ENCODE assay signal across 24 mouse cellular contexts in genomic region chr2:127262480-127262879, GRCm38 (mm10). TPM values are rescaled to one million over a fixed set of nuclear protein-coding genes. Genes with fewer than 3 reads are reported as not detected.
DNase-seq lines count a peak whose midpoint lies in the region; ATAC-seq and TF ChIP-seq lines count a peak whose summit lies in the region.
"Had no signal": no experiment of that assay in that cellular context is flagged by ENCODE, and none has a peak within 500 bp of the region (broad histone marks: within the 10 kb centered on the region; RNA-seq: fewer than 3 reads in every experiment).

No protein-coding gene starts in this region.

- H3K36me3 ChIP-seq in MEL (ENCODE audit: control insufficient read depth in 1 of 2, insufficient read depth in 2 of 2, low read length in 2 of 2) (peaks cover 0 to 5% of the 10 kb centered on the region in 2 experiments; a peak in 3 of 4 replicates), myocyte (ENCODE audit: control insufficient read depth, insufficient read depth) (peaks cover 13% of the 10 kb centered on the region)
- H3K36me3 ChIP-seq in forebrain, embryonic 10.5 days (replicated peaks), result peaks cover 28% of the 10 kb centered on the region
- H3K36me3 ChIP-seq in heart, embryonic 10.5 days, result peaks cover 25% of the 10 kb centered on the region

- H3K27ac ChIP-seq in MEL (ENCODE audit: control insufficient read depth, low read depth, low read length), result no peak overlapping the region
- no peak overlapping the region for H3K27ac ChIP-seq in forebrain, embryonic 10.5 days
- H3K27ac ChIP-seq in heart, embryonic 10.5 days, result no peak overlapping the region

- no peak overlapping the region for H3K9ac ChIP-seq in MEL (ENCODE audit: control insufficient read depth, low read depth, low read length, poor library complexity, severe bottlenecking)

- H3K27me3 ChIP-seq in MEL (ENCODE audit: control insufficient read depth in 1 of 2, insufficient read depth in 2 of 2, low read length in 2 of 2) (no peaks in the 10 kb centered on the region), myocyte (ENCODE audit: control insufficient read depth, insufficient read depth, insufficient read length) (no peaks in the 10 kb centered on the region)
- H3K27me3 ChIP-seq in forebrain, embryonic 10.5 days (ENCODE audit: poor library complexity, severe bottlenecking), result no peaks in the 10 kb centered on the region
- H3K27me3 ChIP-seq in heart, embryonic 10.5 days (ENCODE audit: insufficient read depth, poor library complexity, severe bottlenecking), result no peaks in the 10 kb centered on the region
- H3K27me3 ChIP-seq: CH12.LX, Patski had no signal

- no peak overlapping the region for H3K4me2 ChIP-seq in myocyte (ENCODE audit: low read depth)

- ATAC-seq in megakaryocyte progenitor cell, adult 5-6 weeks (replicated peaks; ENCODE audit: poor library complexity), result 0 out of 2 replicates have a peak, but pooled peaks have one; percentile 14
- ATAC-seq: activated CD4-positive, CD25-positive, alpha-beta regulatory T cell, adult 4 months; CD4-positive, CD25-positive, alpha-beta regulatory T cell, adult 4 months; Patski had no signal

- TF ChIP-seq POLR2A in MEL (IDR thresholded peaks at IDR 0.05; ENCODE audit: control insufficient read depth in 1 of 2, insufficient read depth in 1 of 2, low read depth in 1 of 2, low read length in 2 of 2, poor library complexity in 1 of 2) (no peak), myocyte (IDR thresholded peaks at IDR 0.05; ENCODE audit: insufficient read length, low read depth) (no peak)

- no peaks in the 10 kb centered on the region; a peak in 3 of 4 replicates for H3K4me1 ChIP-seq in MEL (ENCODE audit: control insufficient read depth in 1 of 2, insufficient read depth in 2 of 2, low read length in 2 of 2)
- no peaks in the 10 kb centered on the region for H3K4me1 ChIP-seq in forebrain, embryonic 10.5 days
- no peaks in the 10 kb centered on the region for H3K4me1 ChIP-seq in heart, embryonic 10.5 days

- no peak overlapping the region for H3K4me3 ChIP-seq in MEL (ENCODE audit: control insufficient read depth in 1 of 2, insufficient read depth in 1 of 2, low read depth in 2 of 2, low read length in 2 of 2)
- H3K4me3 ChIP-seq in myocyte, result no peak overlapping the region
- no peak overlapping the region for H3K4me3 ChIP-seq in forebrain, embryonic 10.5 days
- H3K4me3 ChIP-seq in heart, embryonic 10.5 days, result no peak overlapping the region

- TF ChIP-seq RAD21 in MEL (IDR thresholded peaks at IDR 0.05; ENCODE audit: low read depth, low read length), result no peak

- H3ac ChIP-seq in myocyte (ENCODE audit: control insufficient read depth, insufficient read length), result no peak overlapping the region

- peak; percentile 11 to 55; a peak in 2 of 4 replicates for TF ChIP-seq EP300 in MEL (IDR thresholded peaks at IDR 0.05; ENCODE audit: low read depth in 1 of 2, low read length in 2 of 2)

- H3K9me3 ChIP-seq in MEL (replicated peaks; ENCODE audit: insufficient read depth, low read length), result no peaks in the 10 kb centered on the region
- H3K9me3 ChIP-seq in forebrain, embryonic 10.5 days, result no peaks in the 10 kb centered on the region
- H3K9me3 ChIP-seq in heart, embryonic 10.5 days, result no peaks in the 10 kb centered on the region
- H3K9me3 ChIP-seq: G1E had no signal

- peak; percentile 34 for DNase-seq in 416B (ENCODE audit: low read depth)
- DNase-seq in MEL (ENCODE audit: low read depth, low spot score), result peak; percentile 50
- no peak for DNase-seq in ovary, postnatal 36 days (ENCODE audit: low spot score)
- DNase-seq in forebrain, embryonic 10.5 days (ENCODE audit: extremely low spot score, low spot score), result no peak
- no peak for DNase-seq in liver
- DNase-seq in heart, embryonic 10.5 days (ENCODE audit: low spot score), result no peak
- DNase-seq: adrenal gland, adult 2 months; adrenal gland, adult 8-10 months; adrenal gland, postnatal 10 days; adrenal gland, postnatal 14 days; adrenal gland, postnatal 25 days; adrenal gland, postnatal 36 days; B cell, adult 2 months; cerebellum, adult 11 months; cerebellum, adult 11-12 months; cerebellum, adult 18-20 months; cerebellum, adult 2 months had no signal

- H3K79me2 ChIP-seq in MEL (ENCODE audit: control insufficient read depth, insufficient read depth, low read length, poor library complexity), result no peaks in the 10 kb centered on the region
- H3K79me2 ChIP-seq in myocyte (ENCODE audit: control insufficient read depth, insufficient read depth), result no peaks in the 10 kb centered on the region

- TF ChIP-seq CTCF in MEL (IDR thresholded peaks at IDR 0.05 in 2 of 3, conservative IDR thresholded peaks at IDR 0.05 in 1 of 3; ENCODE audit: control insufficient read depth in 1 of 3, insufficient read depth in 1 of 3, low read depth in 2 of 3, low read length in 3 of 3, poor library complexity in 1 of 3, severe bottlenecking in 1 of 3), result no peak

TF ChIP-seq in MEL, 35 proteins besides CTCF, POLR2A, EP300 and RAD21 (continues in another document):
- TF ChIP-seq USF2 (IDR thresholded peaks at IDR 0.05; ENCODE audit: borderline replicate concordance in 1 of 2, insufficient read depth in 1 of 2, low read depth in 1 of 2, low read length in 2 of 2) (no peak), ZNF384 (IDR thresholded peaks at IDR 0.05; ENCODE audit: low read depth, low read length) (no peak), HCFC1 (IDR thresholded peaks at IDR 0.05; ENCODE audit: low read depth, low read length) (no peak), SIN3A (IDR thresholded peaks at IDR 0.05; ENCODE audit: low read length) (0 out of 2 replicates have a peak, but pooled peaks have one; percentile 30), KAT2A (conservative IDR thresholded peaks at IDR 0.05; ENCODE audit: low read depth, low read length) (no peak)

TF ChIP-seq in myocyte, 11 proteins besides CTCF, POLR2A, EP300 and RAD21:
- no peak for TF ChIP-seq REST (IDR thresholded peaks at IDR 0.05; ENCODE audit: insufficient read depth, insufficient read length)
- TF ChIP-seq POLR2AphosphoS2 (IDR thresholded peaks at IDR 0.05; ENCODE audit: insufficient read length, low read depth), result peak; percentile 33

RNA-seq across cellular contexts. Expression of gene Stard7, which starts 7.5 kb away (rescaled TPM):
- total RNA-seq in MEL (2012; rRNA removed), result 87.9 and 88.0 TPM in 2 replicates
- polyA plus RNA-seq in MEL (2012; ENCODE audit: insufficient read depth in 1 of 2, insufficient read length in 2 of 2, low read depth in 1 of 2, low replicate concordance in 2 of 2, missing spikeins in 1 of 2) (100 to 1,000 TPM in 1 of 2 experiments, 10 to 100 TPM in 1; 87.7 to 134 TPM), myocyte (2012; fragmentation: generic; extraction: Trizol) (25.9 TPM)
- total RNA-seq in megakaryocyte progenitor cell, adult 5-6 weeks (2015), result 69.5 and 79.9 TPM in 2 replicates
- 134 and 138 TPM in 2 replicates for total RNA-seq in megakaryocyte progenitor cell, adult 5-6 weeks (2017)
- 85.6 and 88.1 TPM in 2 replicates for polyA plus RNA-seq in forebrain, embryonic 10.5 days (2016; fragmentation: Nextera tagmentation; extraction: Ambion mirVana)
- polyA plus RNA-seq in heart, embryonic 10.5 days (2016; fragmentation: Nextera tagmentation; extraction: Ambion mirVana), result 97.1 and 110 TPM in 2 replicates

RNA-seq across cellular contexts. Expression of gene Tmem127, which starts 14.8 kb away (rescaled TPM):
- total RNA-seq in MEL (2012; rRNA removed), result 8.3 and 10.3 TPM in 2 replicates
- 10 to 100 TPM in 1 of 2 experiments, not detected in 1; 16.6 TPM for polyA plus RNA-seq in MEL (2012; ENCODE audit: insufficient read depth in 1 of 2, insufficient read length in 2 of 2, low read depth in 1 of 2, low replicate concordance in 2 of 2, missing spikeins in 1 of 2)
- total RNA-seq in megakaryocyte progenitor cell, adult 5-6 weeks (2015), result 8.8 and 14.8 TPM in 2 replicates
- 27.0 and 28.1 TPM in 2 replicates for total RNA-seq in megakaryocyte progenitor cell, adult 5-6 weeks (2017)
- 23.0 TPM for polyA plus RNA-seq in myocyte (2012; fragmentation: generic; extraction: Trizol)
- polyA plus RNA-seq in forebrain, embryonic 10.5 days (2016; fragmentation: Nextera tagmentation; extraction: Ambion mirVana), result 22.5 and 24.4 TPM in 2 replicates
- 22.1 and 23.1 TPM in 2 replicates for polyA plus RNA-seq in heart, embryonic 10.5 days (2016; fragmentation: Nextera tagmentation; extraction: Ambion mirVana)

RNA-seq across cellular contexts. Expression of gene Ciao1, which starts 14.9 kb away (rescaled TPM):
- 77.8 and 86.3 TPM in 2 replicates for total RNA-seq in MEL (2012; rRNA removed)
- polyA plus RNA-seq in MEL (2012; ENCODE audit: insufficient read depth in 1 of 2, insufficient read length in 2 of 2, low read depth in 1 of 2, low replicate concordance in 2 of 2, missing spikeins in 1 of 2) (10 to 100 TPM in 1 of 2 experiments, not detected in 1; 83.8 TPM), myocyte (2012; fragmentation: generic; extraction: Trizol) (53.9 TPM)
- total RNA-seq in megakaryocyte progenitor cell, adult 5-6 weeks (2015), result 29.8 and 36.6 TPM in 2 replicates
- total RNA-seq in megakaryocyte progenitor cell, adult 5-6 weeks (2017), result 21.8 and 30.3 TPM in 2 replicates
- 44.3 and 50.5 TPM in 2 replicates for polyA plus RNA-seq in forebrain, embryonic 10.5 days (2016; fragmentation: Nextera tagmentation; extraction: Ambion mirVana)
- polyA plus RNA-seq in heart, embryonic 10.5 days (2016; fragmentation: Nextera tagmentation; extraction: Ambion mirVana), result 58.3 and 61.1 TPM in 2 replicates

RNA-seq across cellular contexts. Expression of gene Snrnp200, which starts 54.3 kb away (rescaled TPM):
- 114 and 122 TPM in 2 replicates for total RNA-seq in MEL (2012; rRNA removed)
- polyA plus RNA-seq in MEL (2012; ENCODE audit: insufficient read depth in 1 of 2, insufficient read length in 2 of 2, low read depth in 1 of 2, low replicate concordance in 2 of 2, missing spikeins in 1 of 2), result 100 to 1,000 TPM in 1 of 2 experiments, 10 to 100 TPM in 1; 67.5 to 137 TPM
- total RNA-seq in megakaryocyte progenitor cell, adult 5-6 weeks (2015), result 57.5 and 62.1 TPM in 2 replicates
- total RNA-seq in megakaryocyte progenitor cell, adult 5-6 weeks (2017), result 146 and 186 TPM in 2 replicates
- polyA plus RNA-seq in myocyte (2012; fragmentation: generic; extraction: Trizol), result 41.2 TPM
- polyA plus RNA-seq in forebrain, embryonic 10.5 days (2016; fragmentation: Nextera tagmentation; extraction: Ambion mirVana), result 112 and 115 TPM in 2 replicates
- 61.8 and 64.4 TPM in 2 replicates for polyA plus RNA-seq in heart, embryonic 10.5 days (2016; fragmentation: Nextera tagmentation; extraction: Ambion mirVana)

RNA-seq across cellular contexts. Expression of gene 1810024B03Rik, which starts 54.4 kb away (rescaled TPM):
- 1.2 and 1.5 TPM in 2 replicates for total RNA-seq in MEL (2012; rRNA removed)
- polyA plus RNA-seq in MEL (2012; ENCODE audit: insufficient read depth in 1 of 2, insufficient read length in 2 of 2, low read depth in 1 of 2, low replicate concordance in 2 of 2, missing spikeins in 1 of 2) (1 to 10 TPM in 1 of 2 experiments, not detected in 1; 1.9 TPM), myocyte (2012; fragmentation: generic; extraction: Trizol) (1.1 TPM)
- 1.9 and 3.6 TPM in 2 replicates for total RNA-seq in megakaryocyte progenitor cell, adult 5-6 weeks (2015)
- total RNA-seq in megakaryocyte progenitor cell, adult 5-6 weeks (2017), result 2.4 and 3.3 TPM in 2 replicates
- polyA plus RNA-seq in forebrain, embryonic 10.5 days (2016; fragmentation: Nextera tagmentation; extraction: Ambion mirVana), result 2.5 and 3.2 TPM in 2 replicates
- polyA plus RNA-seq in heart, embryonic 10.5 days (2016; fragmentation: Nextera tagmentation; extraction: Ambion mirVana), result 2.0 TPM in 2 replicates

Comparison
In these comparisons a context has a peak if more than half of its experiments do, and no peak if none do; other contexts are left out.
1. DNase-seq: peak in 416B (single experiment) and MEL (single experiment); none in ovary, postnatal 36 days (single experiment), forebrain, embryonic 10.5 days (single experiment), liver (single experiment) and heart, embryonic 10.5 days (single experiment).